ENCODE assay signal across 9 mouse cellular contexts in genomic region chr11:99127785-99128682, GRCm38 (mm10). TPM values are rescaled to one million over a fixed set of nuclear protein-coding genes. Genes with fewer than 3 reads are reported as not detected.
A peak's percentile ranks its signal among the peaks of the same experiment; 100 is the strongest.
DNase-seq lines count a peak whose midpoint lies in the region; ATAC-seq and TF ChIP-seq lines count a peak whose summit lies in the region.
"Had no signal": no experiment of that assay in that cellular context is flagged by ENCODE, and none has a peak within 500 bp of the region (broad histone marks: within the 10 kb centered on the region; RNA-seq: fewer than 3 reads in every experiment).

No protein-coding gene starts in this region.

- H3K79me2 ChIP-seq in heart, adult 2 months (replicated peaks; ENCODE audit: control insufficient read depth, insufficient read depth, low read length): no peaks in the 10 kb centered on the region

- ATAC-seq in midbrain, embryonic 14.5 days (ENCODE audit: low FRiP score, low TSS enrichment): no peak

- no peak for DNase-seq in heart, adult 2 months
- no peak for DNase-seq in heart, adult 9 months (ENCODE audit: low spot score in 2 of 2)
- DNase-seq in thymus, postnatal 4 days: peak; percentile 15
- DNase-seq in thymus, postnatal 25 days: no peak
- peak; percentile 76 to 86 for DNase-seq in lung, adult 18-20 months
- no peak for DNase-seq in spleen, postnatal 4 days (ENCODE audit: low spot score in 2 of 2)
- no peak for DNase-seq in embryo, embryonic 9.5 days (ENCODE audit: extremely low spot score)
- no peak for DNase-seq in midbrain, embryonic 14.5 days

- intact Hi-C loops in heart, adult 2 months (cut with DNase I): loop anchor here (2.0 kb wide), 1 partner anchor 19 kb away; no protein-coding TSS in a partner anchor

- H3K4me3 ChIP-seq in heart, adult 2 months: no peak overlapping the region
- H3K4me3 ChIP-seq in midbrain, embryonic 14.5 days (replicated peaks; ENCODE audit: low read depth, low read length): no peak overlapping the region
- H3K4me3 ChIP-seq: erythroblast, embryonic 14.5 days had no signal

- H3K27me3 ChIP-seq in heart, adult 2 months (ENCODE audit: control insufficient read depth, insufficient read depth, low read length): no peaks in the 10 kb centered on the region
- H3K27me3 ChIP-seq in midbrain, embryonic 14.5 days (ENCODE audit: control insufficient read depth, insufficient read depth, low read length): no peaks in the 10 kb centered on the region

- H3K9me3 ChIP-seq in midbrain, embryonic 14.5 days (ENCODE audit: control insufficient read depth, low read length): no peaks in the 10 kb centered on the region

- 64% methylated on average over 18 of the region's 18 CpGs for WGBS in heart, adult 2 months
- 86% methylated on average over 18 of the region's 18 CpGs for WGBS in midbrain, embryonic 14.5 days

- H3K4me2 ChIP-seq in midbrain, embryonic 14.5 days (ENCODE audit: low read length): no peak overlapping the region

- H3K4me1 ChIP-seq in heart, adult 2 months (ENCODE audit: control insufficient read depth, insufficient read depth, low read length): peaks cover 12% of the 10 kb centered on the region
- peaks cover 11% of the 10 kb centered on the region for H3K4me1 ChIP-seq in midbrain, embryonic 14.5 days (ENCODE audit: control insufficient read depth, insufficient read depth, low read length)

- no peak overlapping the region for H3K9ac ChIP-seq in heart, adult 2 months (ENCODE audit: low read depth, low read length)
- H3K9ac ChIP-seq in midbrain, embryonic 14.5 days (replicated peaks; ENCODE audit: low read length): no peak overlapping the region

- TF ChIP-seq POLR2A in heart, adult 2 months (IDR thresholded peaks at IDR 0.05; ENCODE audit: insufficient read depth, low read depth, low read length): no peak

- H3K27ac ChIP-seq in heart, adult 2 months: peak overlapping the region; percentile 62
- H3K27ac ChIP-seq in midbrain, embryonic 14.5 days (replicated peaks; ENCODE audit: low read depth, low read length): no peak overlapping the region

- H3K36me3 ChIP-seq in heart, adult 2 months (ENCODE audit: control insufficient read depth, insufficient read depth, low read length): no peaks in the 10 kb centered on the region
- H3K36me3 ChIP-seq in midbrain, embryonic 14.5 days (ENCODE audit: control insufficient read depth, insufficient read depth, low read length): no peaks in the 10 kb centered on the region

- no peak for TF ChIP-seq CTCF in heart, adult 2 months (IDR thresholded peaks at IDR 0.05)

- no peak for TF ChIP-seq EP300 in heart, adult 2 months (IDR thresholded peaks at IDR 0.05; ENCODE audit: insufficient read depth, low read depth, low read length)

RNA-seq across cellular contexts. Expression of gene Ccr7, which starts 26.8 kb away (rescaled TPM):
- under 1 TPM; 0.29 to 0.59 TPM for total RNA-seq in heart, adult 2 months (2021)
- polyA plus RNA-seq in heart, adult 2 months (2012; rRNA removed): 2.6 and 2.7 TPM in 2 replicates
- 0.45 TPM in 1 of 2 replicates, not detected in the other for polyA plus RNA-seq in midbrain, embryonic 14.5 days (2014; fragmentation: Nextera tagmentation; extraction: Ambion mirVana)
- polyA plus RNA-seq: erythroblast, embryonic 14.5 days had no signal

RNA-seq across cellular contexts. Expression of gene Tns4, which starts 38.9 kb away (rescaled TPM):
- under 1 TPM; 0.16 to 0.23 TPM for total RNA-seq in heart, adult 2 months (2021)
- 0.49 and 1.1 TPM in 2 replicates for polyA plus RNA-seq in heart, adult 2 months (2012; rRNA removed)
- 0.22 TPM in 1 of 2 replicates, not detected in the other for polyA plus RNA-seq in midbrain, embryonic 14.5 days (2014; fragmentation: Nextera tagmentation; extraction: Ambion mirVana)
- polyA plus RNA-seq: erythroblast, embryonic 14.5 days had no signal

Comparison
In these comparisons a context has a peak if more than half of its experiments do, and no peak if none do; other contexts are left out.
1. DNase-seq: peak in thymus, postnatal 4 days (single experiment) and lung, adult 18-20 months (2 of 2); none in heart, adult 2 months (0 of 2), heart, adult 9 months (0 of 2), thymus, postnatal 25 days (single experiment), spleen, postnatal 4 days (0 of 2), embryo, embryonic 9.5 days (single experiment) and midbrain, embryonic 14.5 days (single experiment).